Mouse (Mus musculus) ES-E14 (cell line): ENCODE data around the gene Dnajc25. TPM values are rescaled to one million over a fixed set of nuclear protein-coding genes. Genes with fewer than 3 reads are reported as not detected.
A peak's percentile ranks its signal among the peaks of the same experiment; 100 is the strongest.

Experiments
- DNase-seq: peaks from one replicate; pipeline ENCODE4 v3.0.0-alpha.2; 2013; ENCODE audit warnings: low read depth, low spot score
- H3K27ac ChIP-seq: 2 replicates; pipeline ENCODE4 v1.5.1; 2012; ENCODE audit warnings: low read depth, mild to moderate bottlenecking, low read length, moderate library complexity, mixed read lengths; ENCODE audit not compliant: poor library complexity, insufficient read depth, severe bottlenecking
- H3K36me3 ChIP-seq: 2 replicates; pipeline ENCODE4 v1.6.1; 2012; ENCODE audit warnings: mild to moderate bottlenecking, low read length, moderate library complexity, mixed read lengths; ENCODE audit not compliant: control insufficient read depth, poor library complexity, insufficient read depth, severe bottlenecking
- H3K4me1 ChIP-seq, 2 experiments: fragments of 150-350 bp in 1 of 2; sonication (generic) in 1 of 2; 2 replicates each; pipeline ENCODE4 v1.6.1; 2012; ENCODE audit warnings: low read length in 2 of 2, mild to moderate bottlenecking in 1 of 2, mixed read lengths in 1 of 2; ENCODE audit not compliant: control insufficient read depth in 2 of 2, insufficient read depth in 2 of 2, poor library complexity in 1 of 2
- H3K4me3 ChIP-seq, 2 experiments: fragments of 150-350 bp in 1 of 2; sonication (generic) in 1 of 2; 2 replicates each; pipeline ENCODE4 v1.5.1; 2012; ENCODE audit warnings: low read length in 2 of 2, low read depth in 1 of 2, mild to moderate bottlenecking in 1 of 2, mixed read lengths in 1 of 2; ENCODE audit not compliant: insufficient read depth in 1 of 2, poor library complexity in 1 of 2, severe bottlenecking in 1 of 2
- H3K9ac ChIP-seq: 2 replicates; pipeline ENCODE4 v1.6.1; 2012; ENCODE audit warnings: low read depth, mild to moderate bottlenecking, low read length, mixed read lengths; ENCODE audit not compliant: poor library complexity, insufficient read depth, severe bottlenecking
- H3K9me3 ChIP-seq: fragments of 150-350 bp; sonication (generic); 2 replicates; pipeline ENCODE4 v1.6.1; 2012; ENCODE audit warnings: low read depth, mild to moderate bottlenecking, low read length; ENCODE audit not compliant: control insufficient read depth, insufficient read depth
- CHD2 ChIP-seq: IDR thresholded peaks from 2 replicates; pipeline ENCODE4 v1.6.1; 2014; ENCODE audit warnings: mild to moderate bottlenecking, low read depth, low read length, inconsistent platforms
- HCFC1 ChIP-seq: IDR thresholded peaks from 2 replicates; pipeline ENCODE4 v1.6.1; 2012; ENCODE audit warnings: low read length, inconsistent platforms, borderline replicate concordance; ENCODE audit not compliant: insufficient read depth
- MAFK ChIP-seq: IDR thresholded peaks from 2 replicates; pipeline ENCODE4 v1.6.1; 2014; ENCODE audit warnings: mild to moderate bottlenecking, low read depth, low read length, inconsistent platforms; ENCODE audit not compliant: insufficient read depth
- ZC3H11A ChIP-seq: IDR thresholded peaks from 2 replicates; pipeline ENCODE4 v1.6.1; 2012; ENCODE audit warnings: low read depth, mild to moderate bottlenecking, inconsistent platforms, low read length, borderline replicate concordance
- ZNF384 ChIP-seq: IDR thresholded peaks from 2 replicates; pipeline ENCODE4 v1.6.1; 2012; ENCODE audit warnings: low read depth, low read length, inconsistent platforms
- in situ Hi-C, 2 experiments: fragments of 600-800 bp; cut with MboI; formaldehyde crosslinking; loops; one replicate each; pipeline ENCODE4 v1.15.1; 2025; ENCODE audit warnings: low sequenced_read_pairs in 2 of 2, inconsistent platforms in 1 of 2; ENCODE audit not compliant: unreplicated experiment in 2 of 2
- total RNA-seq: library from RNA; depleted of rRNA; stranded (reverse); fragments of 300-350 nt; gene quantifications from 2 replicates; pipeline ENCODE4 v1.2.3, GENCODE M21; 2012; rRNA removed

Dnajc25 gene
- total RNA-seq, 1 experiment = 12.0 TPM

- Histone ChIP-seq H3K9ac (no peak overlapping the region), H3K4me1 (no peaks in the 10 kb centered on the region), H3K4me3 (no peak overlapping the region), H3K36me3 (no peaks in the 10 kb centered on the region), H3K27ac (no peak overlapping the region), H3K9me3 (no peaks in the 10 kb centered on the region)
- TF ChIP-seq MAFK (no peak), ZC3H11A (no peak), ZNF384 (no peak), CHD2 (no peak), HCFC1 (no peak)
- in situ Hi-C loops = no loop called here
- peak; percentile 21 for DNase-seq
Measured at GRCm38 (mm10) chr4:59062526-59062925, 67.7 kb downstream of the Dnajc25 start.

DNA sequence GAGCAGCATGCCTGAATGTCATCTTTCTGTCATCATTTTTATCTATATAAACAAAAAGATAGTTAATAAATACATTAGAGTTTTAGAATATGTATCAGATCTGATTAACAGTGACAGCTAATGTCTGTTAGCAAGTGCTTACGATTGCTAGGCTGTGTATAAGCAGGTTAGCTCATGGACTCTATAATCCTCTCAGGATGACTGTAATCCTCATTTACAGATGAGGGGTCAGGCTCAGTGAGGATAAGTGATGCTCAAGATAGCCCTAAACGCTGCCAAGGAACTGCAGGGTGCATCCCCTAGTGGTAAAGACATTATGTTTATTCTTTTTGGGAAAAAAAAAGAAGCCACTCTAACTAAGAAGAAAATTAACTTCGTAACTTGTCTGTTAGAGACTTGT is 74.4 kb downstream of the Dnajc25 start:
- no peak overlapping the region for H3K4me3 ChIP-seq
- no peaks in the 10 kb centered on the region for H3K36me3 ChIP-seq
- TF ChIP-seq ZNF384 (no peak), CHD2 (no peak), HCFC1 (no peak), MAFK (no peak), ZC3H11A (no peak)
- no peaks in the 10 kb centered on the region for H3K4me1 ChIP-seq
- H3K9ac ChIP-seq = no peak overlapping the region
- H3K27ac ChIP-seq = no peak overlapping the region
- no peak for DNase-seq
- H3K9me3 ChIP-seq = no peaks in the 10 kb centered on the region
- in situ Hi-C loops = no loop called here

Other genes with a start within 250 kb of the Dnajc25 start
- not detected in 2 replicates for gene Olfr267, start 207.3 kb upstream of the Dnajc25 start, total RNA-seq
- gene Ecpas, start 82.3 kb upstream of the Dnajc25 start, total RNA-seq = 10.6 and 23.9 TPM in 2 replicates
- gene Zkscan16, start 51.4 kb upstream of the Dnajc25 start, total RNA-seq = 0.63 and 0.80 TPM in 2 replicates
- 8.0 and 14.4 TPM in 2 replicates for gene Ptgr1, start 7.9 kb upstream of the Dnajc25 start, total RNA-seq
- gene Gm20503, start 8.1 kb downstream of the Dnajc25 start, total RNA-seq = not detected in 2 replicates
- gene Gng10, start 40.0 kb downstream of the Dnajc25 start, total RNA-seq = 12.6 and 25.3 TPM in 2 replicates
- 0.85 and 0.98 TPM in 2 replicates for gene AI481877, start 143.9 kb downstream of the Dnajc25 start, total RNA-seq
- gene Ugcg, start 194.2 kb downstream of the Dnajc25 start, total RNA-seq = 40.2 and 56.4 TPM in 2 replicates